Mouse (Mus musculus): Measurements from ENCODE around the gene Epha4. TPM values are rescaled to one million over a fixed set of nuclear protein-coding genes. Genes with fewer than 3 reads are reported as not detected.

Epha4 gene
- polyA plus RNA-seq, 1 experiment from 2014 or later, result 44.3 TPM

GRCm38 (mm10) chr1:77446438-77446837, 68.5 kb downstream of the Epha4 start:
- H3K27me3 ChIP-seq (ENCODE audit: low read depth, poor library complexity, severe bottlenecking), result no peaks in the 10 kb centered on the region
- H3K27ac ChIP-seq, result no peak overlapping the region
- H3K4me1 ChIP-seq, result peaks cover 17% of the 10 kb centered on the region
- 74% methylated on average over 12 of the region's 12 CpGs for WGBS
- H3K9me3 ChIP-seq (replicated peaks), result no peaks in the 10 kb centered on the region
- H3K36me3 ChIP-seq, result peaks cover 39% of the 10 kb centered on the region
- DNase-seq (ENCODE audit: low spot score), result no peak
- no peak overlapping the region for H3K4me3 ChIP-seq

GRCm38 (mm10) chr1:77444648-77445047, 70.2 kb downstream of the Epha4 start:
- WGBS, result 89% methylated on average over 9 of the region's 9 CpGs
- no peak for DNase-seq (ENCODE audit: low spot score)
- Histone ChIP-seq H3K36me3 (peaks cover 53% of the 10 kb centered on the region), H3K4me3 (no peak overlapping the region), H3K27me3 (ENCODE audit: low read depth, poor library complexity, severe bottlenecking) (no peaks in the 10 kb centered on the region), H3K27ac (no peak overlapping the region), H3K9me3 (replicated peaks) (no peaks in the 10 kb centered on the region), H3K4me1 (peaks cover 25% of the 10 kb centered on the region)

GRCm38 (mm10) chr1:77441987-77442386, 72.9 kb downstream of the Epha4 start:
- Histone ChIP-seq H3K9me3 (replicated peaks) (no peaks in the 10 kb centered on the region), H3K27ac (no peak overlapping the region), H3K4me3 (no peak overlapping the region), H3K36me3 (peaks cover 60% of the 10 kb centered on the region), H3K27me3 (ENCODE audit: low read depth, poor library complexity, severe bottlenecking) (no peaks in the 10 kb centered on the region), H3K4me1 (peaks cover 28% of the 10 kb centered on the region)
- WGBS, result 30% methylated on average over 4 of the region's 4 CpGs
- no peak for DNase-seq (ENCODE audit: low spot score)

GRCm38 (mm10) chr1:77441401-77441800, 73.5 kb downstream of the Epha4 start:
- no peak for DNase-seq (ENCODE audit: low spot score)
- Histone ChIP-seq H3K4me3 (no peak overlapping the region), H3K4me1 (peaks cover 22% of the 10 kb centered on the region), H3K9me3 (replicated peaks) (no peaks in the 10 kb centered on the region), H3K27me3 (ENCODE audit: low read depth, poor library complexity, severe bottlenecking) (no peaks in the 10 kb centered on the region), H3K36me3 (peaks cover 66% of the 10 kb centered on the region), H3K27ac (no peak overlapping the region)
- 22% methylated on average over 4 of the region's 4 CpGs for WGBS

- WGBS, result 16% methylated on average over 10 of the region's 10 CpGs
- Histone ChIP-seq H3K36me3 (peaks cover 75% of the 10 kb centered on the region), H3K4me3 (no peak overlapping the region), H3K27me3 (ENCODE audit: low read depth, poor library complexity, severe bottlenecking) (no peaks in the 10 kb centered on the region), H3K27ac (no peak overlapping the region), H3K9me3 (replicated peaks) (no peaks in the 10 kb centered on the region), H3K4me1 (peaks cover 18% of the 10 kb centered on the region)
- DNase-seq (ENCODE audit: low spot score), result no peak
Measured at GRCm38 (mm10) chr1:77440512-77440911, 74.4 kb downstream of the Epha4 start.

- H3K27me3 ChIP-seq (ENCODE audit: low read depth, poor library complexity, severe bottlenecking), result no peaks in the 10 kb centered on the region
- H3K9me3 ChIP-seq (replicated peaks), result no peaks in the 10 kb centered on the region
- no peak overlapping the region for H3K27ac ChIP-seq
- WGBS, result 89% methylated on average over 3 of the region's 3 CpGs
- DNase-seq (ENCODE audit: low spot score), result no peak
- H3K36me3 ChIP-seq, result peaks cover 70% of the 10 kb centered on the region
- peaks cover 15% of the 10 kb centered on the region for H3K4me1 ChIP-seq
- no peak overlapping the region for H3K4me3 ChIP-seq
Measured at GRCm38 (mm10) chr1:77439383-77440074, 75.4 kb downstream of the Epha4 start.

- Histone ChIP-seq H3K9me3 (replicated peaks) (no peaks in the 10 kb centered on the region), H3K27me3 (ENCODE audit: low read depth, poor library complexity, severe bottlenecking) (no peaks in the 10 kb centered on the region), H3K4me3 (no peak overlapping the region), H3K27ac (no peak overlapping the region), H3K4me1 (peaks cover 14% of the 10 kb centered on the region), H3K36me3 (peaks cover 64% of the 10 kb centered on the region)
- no peak for DNase-seq (ENCODE audit: low spot score)
- 58% methylated on average over 4 of the region's 4 CpGs for WGBS
Measured at GRCm38 (mm10) chr1:77438639-77439038, 76.2 kb downstream of the Epha4 start.

GRCm38 (mm10) chr1:77437881-77438610, 76.8 kb downstream of the Epha4 start:
- Histone ChIP-seq H3K27me3 (ENCODE audit: low read depth, poor library complexity, severe bottlenecking) (no peaks in the 10 kb centered on the region), H3K4me3 (no peak overlapping the region), H3K4me1 (peaks cover 14% of the 10 kb centered on the region), H3K27ac (no peak overlapping the region), H3K36me3 (peaks cover 64% of the 10 kb centered on the region), H3K9me3 (replicated peaks) (no peaks in the 10 kb centered on the region)
- no peak for DNase-seq (ENCODE audit: low spot score)
- WGBS, result 89% methylated on average over 10 of the region's 10 CpGs

- Histone ChIP-seq H3K27me3 (ENCODE audit: low read depth, poor library complexity, severe bottlenecking) (no peaks in the 10 kb centered on the region), H3K9me3 (replicated peaks) (no peaks in the 10 kb centered on the region), H3K27ac (no peak overlapping the region), H3K36me3 (peaks cover 55% of the 10 kb centered on the region), H3K4me3 (no peak overlapping the region), H3K4me1 (0 out of 2 replicates have a peak, but pooled peaks cover 5% of the 10 kb centered on the region)
- no peak for DNase-seq (ENCODE audit: low spot score)
- WGBS, result 17% methylated on average over 4 of the region's 4 CpGs
Measured at GRCm38 (mm10) chr1:77435045-77435444, 79.8 kb downstream of the Epha4 start.

GRCm38 (mm10) chr1:77433148-77433547, 81.7 kb downstream of the Epha4 start:
- no peak for DNase-seq (ENCODE audit: low spot score)
- no peak overlapping the region for H3K4me3 ChIP-seq
- no peaks in the 10 kb centered on the region for H3K4me1 ChIP-seq
- WGBS, result 97% methylated on average over 3 of the region's 3 CpGs
- no peaks in the 10 kb centered on the region for H3K9me3 ChIP-seq (replicated peaks)
- peaks cover 57% of the 10 kb centered on the region for H3K36me3 ChIP-seq
- no peak overlapping the region for H3K27ac ChIP-seq
- H3K27me3 ChIP-seq (ENCODE audit: low read depth, poor library complexity, severe bottlenecking), result no peaks in the 10 kb centered on the region

- Histone ChIP-seq H3K9me3 (replicated peaks) (no peaks in the 10 kb centered on the region), H3K27ac (no peak overlapping the region), H3K27me3 (ENCODE audit: low read depth, poor library complexity, severe bottlenecking) (no peaks in the 10 kb centered on the region), H3K36me3 (peaks cover 58% of the 10 kb centered on the region), H3K4me1 (no peaks in the 10 kb centered on the region), H3K4me3 (no peak overlapping the region)
- WGBS, result 94% methylated on average over 2 of the region's 2 CpGs
- no peak for DNase-seq (ENCODE audit: low spot score)
Measured at GRCm38 (mm10) chr1:77432489-77432888, 82.4 kb downstream of the Epha4 start.

GRCm38 (mm10) chr1:77429174-77429573, 85.7 kb downstream of the Epha4 start:
- H3K36me3 ChIP-seq, result peaks cover 71% of the 10 kb centered on the region
- WGBS, result 86% methylated on average over 6 of the region's 6 CpGs
- no peaks in the 10 kb centered on the region for H3K27me3 ChIP-seq (ENCODE audit: low read depth, poor library complexity, severe bottlenecking)
- no peaks in the 10 kb centered on the region for H3K9me3 ChIP-seq (replicated peaks)
- H3K4me1 ChIP-seq, result no peaks in the 10 kb centered on the region
- no peak for DNase-seq (ENCODE audit: low spot score)
- H3K27ac ChIP-seq, result no peak overlapping the region
- H3K4me3 ChIP-seq, result no peak overlapping the region

- Histone ChIP-seq H3K27ac (no peak overlapping the region), H3K4me1 (no peaks in the 10 kb centered on the region), H3K36me3 (peaks cover 78% of the 10 kb centered on the region), H3K4me3 (no peak overlapping the region), H3K9me3 (replicated peaks) (no peaks in the 10 kb centered on the region), H3K27me3 (ENCODE audit: low read depth, poor library complexity, severe bottlenecking) (no peaks in the 10 kb centered on the region)
- no peak for DNase-seq (ENCODE audit: low spot score)
- WGBS, result 67% methylated on average over 6 of the region's 6 CpGs
Measured at GRCm38 (mm10) chr1:77426956-77427355, 87.9 kb downstream of the Epha4 start.

All from limb, embryonic 10.5 days (tissue).